Mouse (Mus musculus) kidney, embryonic 16.5 days (tissue): ENCODE measurements around the gene Gimap8. TPM values are rescaled to one million over a fixed set of nuclear protein-coding genes. Genes with fewer than 3 reads are reported as not detected.

ENCODE experiments used
- ATAC-seq: fragments of 200-750 bp; cut with Nextera tagmentation; 2 replicates; pipeline ENCODE4 v1.8.0; 2017; ENCODE audit warnings: moderate TSS enrichment; ENCODE audit not compliant: low FRiP score, low TSS enrichment
- H3K27ac ChIP-seq: fragments of 300-500 bp; sonication (generic); 2 replicates; pipeline ENCODE4 v1.5.1; 2014; ENCODE audit warnings: low read length
- H3K27me3 ChIP-seq: fragments of 300-500 bp; sonication (generic); 2 replicates; pipeline ENCODE4 v1.6.1; 2014; ENCODE audit warnings: low read length, control low read depth, mixed read lengths; ENCODE audit not compliant: insufficient read depth
- H3K36me3 ChIP-seq: fragments of 300-500 bp; sonication (generic); 2 replicates; pipeline ENCODE4 v1.6.1; 2014; ENCODE audit warnings: low read length, control low read depth, mixed read lengths; ENCODE audit not compliant: insufficient read depth
- H3K4me1 ChIP-seq: fragments of 300-500 bp; sonication (generic); 2 replicates; pipeline ENCODE4 v1.6.1; 2014; ENCODE audit warnings: low read length, control low read depth, mixed read lengths; ENCODE audit not compliant: insufficient read depth
- H3K4me2 ChIP-seq: fragments of 300-500 bp; sonication (generic); replicated peaks from 2 replicates; pipeline ENCODE4 v1.6.1; 2014; ENCODE audit warnings: low read depth, low read length
- H3K4me3 ChIP-seq: fragments of 300-500 bp; sonication (generic); 2 replicates; pipeline ENCODE4 v1.5.1; 2014; ENCODE audit warnings: mild to moderate bottlenecking, low read length
- H3K9ac ChIP-seq: fragments of 300-500 bp; sonication (generic); replicated peaks from 2 replicates; pipeline ENCODE4 v1.6.1; 2014; ENCODE audit warnings: low read length
- H3K9me3 ChIP-seq: fragments of 300-500 bp; sonication (generic); 2 replicates; pipeline ENCODE4 v1.6.1; 2016; ENCODE audit warnings: low read length, control low read depth
- WGBS: fragments of 180-500 bp; shearing (Covaris S2); extraction: QIAGEN DNeasy Blood & Tissue Kit; methylation state at CpG from one replicate; pipeline ENCODE4 v1.1.7; 2014; 5-methylcytosine and 5-hydroxymethylcytosine counted together
- polyA plus RNA-seq: library from polyadenylated mRNA; unstranded; fragments of >200 nt; fragmentation: Nextera tagmentation; extraction: Ambion mirVana; gene quantifications from 2 replicates; pipeline ENCODE4 v1.2.1, GENCODE M21; 2015

Gene Gimap8
- polyA plus RNA-seq, 1 experiment from 2014 or later, result 3.5 TPM

DNA sequence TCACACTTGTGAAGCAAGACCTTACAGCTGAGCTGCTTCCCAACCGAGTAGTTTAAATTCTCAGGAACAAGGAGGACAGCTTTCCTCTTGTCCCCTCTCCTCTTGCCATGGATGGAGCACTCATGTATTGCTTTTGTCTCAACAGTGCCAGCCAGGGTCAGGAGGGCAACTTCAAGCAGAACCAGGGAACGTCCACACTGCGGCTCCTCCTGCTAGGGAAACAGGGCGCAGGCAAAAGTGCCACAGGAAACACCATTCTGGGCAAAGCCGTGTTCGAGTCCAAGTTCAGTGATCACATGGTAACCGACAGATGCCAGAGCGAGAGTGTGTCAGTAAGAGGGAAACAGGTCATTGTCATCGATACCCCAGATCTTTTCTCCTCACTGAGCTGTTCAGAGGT is 3.0 kb downstream of the Gimap8 start:
- H3K27me3 ChIP-seq, result no peaks in the 10 kb centered on the region
- no peaks in the 10 kb centered on the region for H3K9me3 ChIP-seq
- H3K9ac ChIP-seq, result no peak overlapping the region
- WGBS, result 83% methylated on average over 9 of the region's 9 CpGs
- H3K4me3 ChIP-seq, result no peak overlapping the region
- no peak overlapping the region for H3K27ac ChIP-seq
- H3K4me1 ChIP-seq, result no peaks in the 10 kb centered on the region
- no peaks in the 10 kb centered on the region for H3K36me3 ChIP-seq
- ATAC-seq, result no peak
- H3K4me2 ChIP-seq, result no peak overlapping the region

- no peak for ATAC-seq
- H3K27ac ChIP-seq, result no peak overlapping the region
- H3K9me3 ChIP-seq, result no peaks in the 10 kb centered on the region
- no peak overlapping the region for H3K4me2 ChIP-seq
- no peak overlapping the region for H3K4me3 ChIP-seq
- 47% methylated on average over 5 of the region's 5 CpGs for WGBS
- no peaks in the 10 kb centered on the region for H3K36me3 ChIP-seq
- no peak overlapping the region for H3K9ac ChIP-seq
- H3K27me3 ChIP-seq, result no peaks in the 10 kb centered on the region
- H3K4me1 ChIP-seq, result no peaks in the 10 kb centered on the region
Measured at GRCm38 (mm10) chr6:48658721-48659120, 11.7 kb downstream of the Gimap8 start.

- Histone ChIP-seq H3K9me3 (no peaks in the 10 kb centered on the region), H3K4me1 (no peaks in the 10 kb centered on the region), H3K36me3 (no peaks in the 10 kb centered on the region), H3K27ac (no peak overlapping the region), H3K4me3 (no peak overlapping the region), H3K9ac (no peak overlapping the region), H3K27me3 (no peaks in the 10 kb centered on the region), H3K4me2 (no peak overlapping the region)
- 77% methylated on average over 4 of the region's 4 CpGs for WGBS
- no peak for ATAC-seq
Measured at GRCm38 (mm10) chr6:48664750-48665149, 17.7 kb downstream of the Gimap8 start.

- H3K4me1 ChIP-seq, result no peaks in the 10 kb centered on the region
- no peaks in the 10 kb centered on the region for H3K9me3 ChIP-seq
- no peak overlapping the region for H3K4me3 ChIP-seq
- no peaks in the 10 kb centered on the region for H3K27me3 ChIP-seq
- H3K36me3 ChIP-seq, result no peaks in the 10 kb centered on the region
- WGBS, result 97% methylated on average over 9 of the region's 9 CpGs
- ATAC-seq, result no peak
- no peak overlapping the region for H3K9ac ChIP-seq
- H3K27ac ChIP-seq, result peak overlapping the region; percentile 70
- no peak overlapping the region for H3K4me2 ChIP-seq
Measured at GRCm38 (mm10) chr6:48665471-48665870, 18.4 kb downstream of the Gimap8 start.

DNA sequence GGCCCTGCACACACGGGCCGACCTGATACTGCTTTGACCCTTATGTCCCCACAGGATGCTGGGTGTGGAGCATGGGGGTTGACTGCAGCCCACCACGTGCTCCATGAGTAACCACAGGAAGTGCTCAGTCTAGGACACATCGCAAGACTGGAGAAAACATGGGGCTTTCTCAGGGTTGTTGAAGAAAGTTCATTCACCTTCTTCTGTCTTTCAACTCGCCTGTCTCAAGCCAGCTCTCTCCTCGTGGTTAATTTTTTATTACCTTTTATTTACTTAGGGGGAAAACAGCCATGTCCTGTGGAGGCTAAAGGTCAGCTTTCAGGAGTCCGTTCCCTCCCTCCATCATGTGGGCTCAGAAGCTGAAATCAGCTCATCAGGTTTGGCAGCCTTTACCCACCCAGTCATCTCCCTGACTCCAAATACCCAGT is 19.1 kb downstream of the Gimap8 start:
- Histone ChIP-seq H3K4me3 (no peak overlapping the region), H3K9ac (no peak overlapping the region), H3K4me1 (no peaks in the 10 kb centered on the region), H3K36me3 (no peaks in the 10 kb centered on the region), H3K4me2 (no peak overlapping the region), H3K9me3 (no peaks in the 10 kb centered on the region), H3K27ac (peak overlapping the region; percentile 70), H3K27me3 (no peaks in the 10 kb centered on the region)
- peak; percentile 67; the same call in 1 of the 2 replicates for ATAC-seq
- WGBS, result 33% methylated on average over 7 of the region's 7 CpGs

DNA sequence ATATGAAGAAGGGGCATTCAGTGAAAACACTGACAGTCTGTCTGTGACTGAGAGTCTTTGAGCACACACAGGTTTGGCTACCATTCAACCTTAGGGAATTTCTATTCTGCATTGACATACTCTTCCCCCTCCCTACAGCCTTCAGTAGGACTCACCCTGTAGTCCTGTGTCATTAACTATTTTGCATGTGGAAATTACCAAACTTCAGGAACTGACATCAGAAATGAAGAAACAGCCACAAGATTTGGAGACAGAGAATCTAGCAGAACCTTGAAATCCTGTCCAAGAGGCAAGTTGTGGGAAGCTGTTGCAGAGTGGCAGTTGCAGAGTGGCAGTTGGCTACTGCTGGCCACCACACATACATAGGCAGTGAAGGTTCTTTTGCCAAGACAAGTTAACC is 21.0 kb downstream of the Gimap8 start:
- Histone ChIP-seq H3K9me3 (no peaks in the 10 kb centered on the region), H3K4me2 (no peak overlapping the region), H3K36me3 (no peaks in the 10 kb centered on the region), H3K27ac (no peak overlapping the region), H3K9ac (no peak overlapping the region), H3K27me3 (no peaks in the 10 kb centered on the region), H3K4me3 (no peak overlapping the region), H3K4me1 (no peaks in the 10 kb centered on the region)
- no peak for ATAC-seq

- Histone ChIP-seq H3K4me3 (no peak overlapping the region), H3K9ac (no peak overlapping the region), H3K4me1 (no peaks in the 10 kb centered on the region), H3K27me3 (no peaks in the 10 kb centered on the region), H3K36me3 (no peaks in the 10 kb centered on the region), H3K9me3 (no peaks in the 10 kb centered on the region), H3K27ac (no peak overlapping the region), H3K4me2 (no peak overlapping the region)
- WGBS, result 79% methylated on average over 2 of the region's 2 CpGs
- no peak for ATAC-seq
Measured at GRCm38 (mm10) chr6:48669446-48669969, 22.5 kb downstream of the Gimap8 start.

DNA sequence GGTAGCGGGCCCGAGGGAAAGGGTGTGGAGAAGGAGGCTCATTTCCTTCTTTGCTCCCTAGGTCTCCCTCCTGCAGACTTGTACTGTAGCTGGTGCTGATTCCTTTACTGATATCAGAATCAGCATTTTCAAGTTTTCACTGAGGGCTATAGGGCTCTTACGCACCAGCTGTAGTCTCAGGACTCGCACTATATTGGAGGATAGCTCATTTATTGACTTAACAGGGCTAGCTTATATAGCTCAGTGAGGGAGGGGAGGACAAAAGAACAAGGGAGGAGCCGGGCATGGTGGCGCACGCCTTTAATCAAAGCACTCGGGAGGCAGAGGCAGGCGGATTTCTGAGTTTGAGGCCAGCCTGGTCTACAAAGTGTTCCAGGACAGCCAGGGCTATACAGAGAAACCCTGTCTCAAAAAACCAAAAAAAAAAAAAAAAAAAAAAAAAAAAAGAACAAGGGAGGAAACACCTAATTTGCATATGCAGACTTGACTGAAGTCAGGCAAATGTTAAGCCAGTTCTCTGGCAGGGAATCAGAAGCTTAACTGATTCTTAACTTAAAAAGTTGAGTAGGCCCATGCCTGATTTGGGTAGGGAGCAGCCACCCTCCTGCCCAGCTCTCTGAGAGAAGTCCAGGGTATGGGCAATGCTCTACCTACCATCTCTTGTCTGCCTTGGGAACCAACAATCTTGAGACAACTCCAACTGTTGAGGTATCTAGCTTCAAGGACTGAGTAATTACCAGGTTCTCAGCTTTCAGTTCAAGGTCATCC is 27.4 kb downstream of the Gimap8 start:
- WGBS, result 95% methylated on average over 9 of the region's 9 CpGs

DNA sequence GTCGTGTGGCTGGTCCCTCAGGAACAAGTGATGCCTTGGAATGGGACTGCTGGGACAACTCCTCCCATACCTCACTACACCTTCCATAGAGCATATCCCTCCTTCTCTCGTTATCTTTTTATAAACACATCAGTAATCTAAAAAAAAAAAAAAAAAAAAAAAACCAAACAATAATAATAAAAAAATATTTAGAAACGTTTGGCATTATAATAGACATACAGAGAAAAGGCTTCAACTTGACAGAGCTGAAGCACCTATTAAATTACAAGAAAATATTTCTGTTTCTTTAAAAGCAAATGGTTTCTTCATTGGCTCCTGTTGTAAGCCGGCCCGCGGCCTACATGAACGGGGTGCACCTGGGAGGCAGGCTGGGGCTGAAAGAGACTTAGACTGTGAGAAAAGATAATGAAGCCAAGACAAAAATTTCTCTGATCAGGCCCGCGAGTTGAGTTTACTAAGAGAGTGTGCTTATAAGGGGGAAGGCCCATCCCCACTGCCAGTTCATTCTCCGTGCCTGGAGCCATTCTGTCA is 28.4 kb downstream of the Gimap8 start:
- Histone ChIP-seq H3K4me1 (no peaks in the 10 kb centered on the region; the same call in 1 of the 2 replicates), H3K4me3 (peak overlapping the region; percentile 34), H3K4me2 (peak overlapping the region; percentile 45), H3K36me3 (0 out of 2 replicates have a peak, but pooled peaks cover 5% of the 10 kb centered on the region), H3K9me3 (no peaks in the 10 kb centered on the region), H3K9ac (peak overlapping the region; percentile 13; the same call in 1 of the 2 replicates), H3K27ac (peak overlapping the region; percentile 6; the same call in 1 of the 2 replicates), H3K27me3 (no peaks in the 10 kb centered on the region)
- WGBS, result 52% methylated on average over 10 of the region's 10 CpGs
- 0 out of 2 replicates have a peak, but pooled peaks have one; percentile 9 for ATAC-seq

More for the DNA sequence above, 27.4 kb downstream of the Gimap8 start:
- H3K9me3 ChIP-seq, result no peaks in the 10 kb centered on the region
- no peak for ATAC-seq
- no peak overlapping the region for H3K9ac ChIP-seq
- H3K27ac ChIP-seq, result no peak overlapping the region
- H3K4me3 ChIP-seq, result no peak overlapping the region
- no peaks in the 10 kb centered on the region; the same call in 1 of the 2 replicates for H3K4me1 ChIP-seq
- 0 out of 2 replicates have a peak, but pooled peaks cover 5% of the 10 kb centered on the region for H3K36me3 ChIP-seq
- no peaks in the 10 kb centered on the region for H3K27me3 ChIP-seq
- no peak overlapping the region for H3K4me2 ChIP-seq
